ENCODE assay signal across 8 mouse cellular contexts in the genomic region with DNA sequence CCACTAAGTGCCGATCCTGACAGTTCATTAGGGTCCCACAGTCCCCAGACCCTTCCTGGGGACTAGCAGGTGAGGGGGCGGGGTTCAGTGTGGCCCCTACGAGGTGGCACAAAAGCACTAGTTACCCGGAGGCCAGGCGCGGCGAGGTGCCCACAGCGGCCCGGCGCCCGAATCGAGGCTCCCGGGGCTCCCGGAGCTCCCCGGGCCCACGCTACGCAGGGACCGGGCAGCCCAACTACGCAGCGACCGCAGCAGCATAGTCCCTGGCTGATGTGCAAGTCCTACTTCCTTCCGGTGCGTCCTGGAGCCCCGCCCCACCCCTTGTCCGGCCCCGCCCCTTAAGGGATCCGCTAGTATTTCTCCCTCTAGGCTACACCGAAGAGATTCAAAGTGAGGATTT. TPM values are rescaled to one million over a fixed set of nuclear protein-coding genes. Genes with fewer than 3 reads are reported as not detected.
DNase-seq lines count a peak whose midpoint lies in the region; ATAC-seq and TF ChIP-seq lines count a peak whose summit lies in the region.

Gene Tk2 (minus strand): TSS at position 283 of the 400 bp plus-strand sequence.

- H3K4me2 ChIP-seq in heart, embryonic 11.5 days, result peak within 1 kb of the TSS; percentile 83
- peak within 1 kb of the TSS; percentile 84 for H3K4me2 ChIP-seq in kidney, embryonic 16.5 days (replicated peaks; ENCODE audit: low read depth, low read length)

- no peak within 1 kb of the TSS for H3K27ac ChIP-seq in heart, embryonic 11.5 days (ENCODE audit: low read depth, low read length)
- H3K27ac ChIP-seq in kidney, embryonic 16.5 days (ENCODE audit: low read length), result 0 out of 2 replicates have a peak within 1 kb of the TSS, but pooled peaks have one; percentile 59
- H3K27ac ChIP-seq in liver, adult 2 months (replicated peaks; ENCODE audit: insufficient read depth, low read depth, low read length), result peak within 1 kb of the TSS; percentile 87

- no peaks in the 10 kb centered on the region for H3K27me3 ChIP-seq in erythroblast, embryonic 14.5 days (ENCODE audit: control insufficient read depth)
- no peaks in the 10 kb centered on the region for H3K27me3 ChIP-seq in heart, embryonic 11.5 days (ENCODE audit: control insufficient read depth, insufficient read depth, low read length)
- H3K27me3 ChIP-seq in kidney, embryonic 16.5 days (ENCODE audit: insufficient read depth, low read length), result no peaks in the 10 kb centered on the region
- H3K27me3 ChIP-seq in liver, adult 2 months (ENCODE audit: control insufficient read depth, insufficient read depth, low read length), result no peaks in the 10 kb centered on the region

- ATAC-seq in heart, embryonic 11.5 days (replicated peaks; ENCODE audit: insufficient number of reproducible peaks, low FRiP score, low TSS enrichment), result peak; percentile 74
- peak; percentile 87 for ATAC-seq in kidney, embryonic 16.5 days (ENCODE audit: low FRiP score, low TSS enrichment)
- ATAC-seq in monocyte, adult 5-6 weeks (replicated peaks; ENCODE audit: insufficient number of reproducible peaks, low FRiP score, low TSS enrichment, poor library complexity, severe bottlenecking), result peak; percentile 74

- H3K36me3 ChIP-seq in erythroblast, embryonic 14.5 days (ENCODE audit: control insufficient read depth), result no peaks in the 10 kb centered on the region
- H3K36me3 ChIP-seq in heart, embryonic 11.5 days (ENCODE audit: control insufficient read depth, insufficient read depth, low read length), result no peaks in the 10 kb centered on the region
- H3K36me3 ChIP-seq in kidney, embryonic 16.5 days (ENCODE audit: insufficient read depth, low read length), result peaks cover 2% of the 10 kb centered on the region; the same call in 1 of the 2 replicates
- H3K36me3 ChIP-seq in liver, adult 2 months (ENCODE audit: control insufficient read depth, insufficient read depth, low read length), result no peaks in the 10 kb centered on the region

- DNase-seq in CD4-positive, CD25-positive, alpha-beta regulatory T cell, adult 2 months (ENCODE audit: low read depth, low spot score), result peak; percentile 92
- DNase-seq in brain, embryonic 18.5 days (ENCODE audit: low read depth, low spot score), result peak; percentile 58
- DNase-seq in liver, adult 2 months (ENCODE audit: extremely low read depth, low read depth, low spot score), result peak; percentile 67
- DNase-seq in spleen, postnatal 36 days (ENCODE audit: low spot score in 2 of 2), result peak; percentile 81 to 85

- H3K79me2 ChIP-seq in liver, adult 2 months (ENCODE audit: control insufficient read depth, insufficient read depth, low read length), result no peaks in the 10 kb centered on the region

- under 1% methylated on average over 28 of the region's 28 CpGs for WGBS in heart, embryonic 11.5 days (ENCODE audit: insufficient replicate concordance)
- under 1% methylated on average over 28 of the region's 28 CpGs for WGBS in kidney, embryonic 16.5 days
- WGBS in liver, adult 2 months, result under 1% methylated on average over 28 of the region's 28 CpGs

- peak within 1 kb of the TSS; percentile 88 for H3K9ac ChIP-seq in heart, embryonic 11.5 days (ENCODE audit: low read depth, low read length)
- H3K9ac ChIP-seq in kidney, embryonic 16.5 days (replicated peaks; ENCODE audit: low read length), result peak within 1 kb of the TSS; percentile 86
- peak within 1 kb of the TSS; percentile 97 for H3K9ac ChIP-seq in liver, adult 2 months (ENCODE audit: low read depth, low read length)

- TF ChIP-seq POLR2A in liver, adult 2 months (IDR thresholded peaks at IDR 0.05; ENCODE audit: extremely low read depth, insufficient read depth, low read length), result peak; percentile 88

- no peaks in the 10 kb centered on the region for H3K9me3 ChIP-seq in erythroblast, embryonic 14.5 days (ENCODE audit: control insufficient read depth, low read length)
- H3K9me3 ChIP-seq in heart, embryonic 11.5 days (replicated peaks; ENCODE audit: control insufficient read depth, low read length), result no peaks in the 10 kb centered on the region
- H3K9me3 ChIP-seq in kidney, embryonic 16.5 days (ENCODE audit: low read length), result no peaks in the 10 kb centered on the region

- no peak for TF ChIP-seq CTCF in liver, adult 2 months (IDR thresholded peaks at IDR 0.05; ENCODE audit: low read depth, low read length)

- peaks cover 47% of the 10 kb centered on the region for H3K4me1 ChIP-seq in erythroblast, embryonic 14.5 days (ENCODE audit: control insufficient read depth)
- H3K4me1 ChIP-seq in heart, embryonic 11.5 days (ENCODE audit: control insufficient read depth, insufficient read depth, low read length), result 0 out of 2 replicates have a peak, but pooled peaks cover 7% of the 10 kb centered on the region
- peaks cover 27% of the 10 kb centered on the region for H3K4me1 ChIP-seq in kidney, embryonic 16.5 days (ENCODE audit: insufficient read depth, low read length)
- peaks cover 2% of the 10 kb centered on the region; the same call in 1 of the 2 replicates for H3K4me1 ChIP-seq in liver, adult 2 months (ENCODE audit: control insufficient read depth, insufficient read depth, low read length)

- peak within 1 kb of the TSS; percentile 89 for H3K4me3 ChIP-seq in erythroblast, embryonic 14.5 days (replicated peaks)
- H3K4me3 ChIP-seq in heart, embryonic 11.5 days (ENCODE audit: low read depth, low read length), result peak within 1 kb of the TSS; percentile 95
- peak within 1 kb of the TSS; percentile 98 for H3K4me3 ChIP-seq in kidney, embryonic 16.5 days (ENCODE audit: low read length)
- H3K4me3 ChIP-seq in liver, adult 2 months (ENCODE audit: insufficient read depth, low read depth, low read length), result peak within 1 kb of the TSS; percentile 98

RNA-seq across cellular contexts. Expression of gene Tk2, which starts in this region (rescaled TPM):
- polyA plus RNA-seq in erythroblast, embryonic 14.5 days (2012), result 0.19 and 0.23 TPM in 2 replicates
- 11.9 and 14.1 TPM in 2 replicates for polyA plus RNA-seq in heart, embryonic 11.5 days (2014; fragmentation: Nextera tagmentation; extraction: Ambion mirVana)
- 21.6 and 25.5 TPM in 2 replicates for polyA plus RNA-seq in kidney, embryonic 16.5 days (2015; fragmentation: Nextera tagmentation; extraction: Ambion mirVana)
- 14.5 and 16.6 TPM in 2 replicates for total RNA-seq in liver, adult 2 months (2014; rRNA removed)
- polyA plus RNA-seq in liver, adult 2 months (2012; rRNA removed), result 14.4 and 18.8 TPM in 2 replicates
- 39.0 to 49.4 TPM (median 44.6 TPM) in 3 replicates for total RNA-seq in monocyte, adult 5-6 weeks (2017)

Comparison
In these comparisons a context has a peak if more than half of its experiments do, and no peak if none do; other contexts are left out.
1. RNA of gene Tk2 (polyA plus RNA-seq): 21.6 to 25.5 TPM in kidney, embryonic 16.5 days, 14.4 to 18.8 TPM in liver, adult 2 months and 11.9 to 14.1 TPM in heart, embryonic 11.5 days; 0.19 to 0.23 TPM in erythroblast, embryonic 14.5 days; every median in the first group is over 10 times any median in the second.
2. Peak in every context shown above with its lines, with median percentiles within 50 percentile points of each other: DNase-seq, H3K4me3 ChIP-seq, ATAC-seq and H3K9ac ChIP-seq.